Mouse (Mus musculus) adrenal gland, postnatal 4 days (tissue): ENCODE results near the gene Dock4. TPM values are rescaled to one million over a fixed set of nuclear protein-coding genes. Genes with fewer than 3 reads are reported as not detected.

Experiments used
- DNase-seq, 2 experiments: peaks; one replicate each; pipeline ENCODE4 v3.0.0; 2021 to 2022; ENCODE audit warnings: low spot score in 2 of 2, mixed read lengths in 2 of 2
- total RNA-seq, 2 experiments: library from RNA; stranded (reverse); gene quantifications; 2 replicates each; pipeline ENCODE4 v1.2.3; 2021

Gene Dock4
- total RNA-seq, 2 experiments from 2014 or later: 26.5 to 29.6 TPM

GRCm38 (mm10) chr12:40814659-40815363 lies 369.1 kb downstream of the Dock4 start:
- no peak for DNase-seq

GRCm38 (mm10) chr12:40818046-40818708 lies 372.4 kb downstream of the Dock4 start:
- DNase-seq: no peak

- no peak for DNase-seq
These were observed 377.9 kb downstream of the Dock4 start for GRCm38 (mm10) chr12:40823631-40824030.

DNA sequence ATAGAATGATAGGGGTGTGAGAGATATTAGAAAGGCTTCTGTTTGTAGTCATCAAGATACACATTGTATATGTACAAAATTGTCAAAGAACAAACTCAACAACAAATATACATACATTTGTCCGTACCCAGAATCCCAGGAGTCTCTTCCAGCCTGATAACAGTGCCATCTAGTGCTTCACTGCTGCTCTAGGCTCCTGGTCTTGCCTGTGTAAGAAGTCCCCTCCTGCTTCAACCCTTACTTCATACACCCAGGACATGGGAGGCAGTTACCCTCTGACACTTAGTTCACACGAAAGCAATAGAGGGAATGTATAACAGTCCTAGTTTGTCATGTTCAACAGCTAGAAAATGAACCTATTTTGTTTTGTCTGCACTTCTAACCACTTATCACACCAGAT lies 378.5 kb downstream of the Dock4 start:
- DNase-seq: no peak

DNA sequence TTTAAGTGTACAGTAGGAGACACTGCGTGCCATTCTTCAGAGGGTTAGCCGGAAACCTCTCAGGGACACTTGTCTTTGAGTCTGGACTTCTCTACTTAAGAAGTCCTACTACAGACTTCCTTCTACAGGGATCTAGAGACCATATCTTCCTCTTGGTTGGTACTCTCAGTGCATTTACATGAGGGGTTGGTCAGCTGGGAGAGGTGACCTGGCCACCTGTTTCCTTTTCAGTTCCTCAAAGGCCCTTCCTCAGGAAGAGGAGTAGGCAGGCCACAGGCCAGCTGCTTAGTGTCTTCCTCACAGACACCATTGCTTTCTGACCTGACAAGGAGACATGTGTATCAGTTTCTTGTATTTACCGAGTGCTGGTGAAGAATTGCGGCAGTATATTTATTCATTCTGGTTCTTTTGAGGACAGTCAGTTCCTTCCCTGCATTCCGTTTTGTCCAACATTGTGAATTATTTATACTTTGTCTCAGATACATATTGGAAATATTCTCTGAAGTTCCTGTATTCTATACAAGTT lies 380.2 kb downstream of the Dock4 start:
- DNase-seq: no peak

- DNase-seq: no peak
These were observed 380.7 kb downstream of the Dock4 start for GRCm38 (mm10) chr12:40826491-40826890.

DNA sequence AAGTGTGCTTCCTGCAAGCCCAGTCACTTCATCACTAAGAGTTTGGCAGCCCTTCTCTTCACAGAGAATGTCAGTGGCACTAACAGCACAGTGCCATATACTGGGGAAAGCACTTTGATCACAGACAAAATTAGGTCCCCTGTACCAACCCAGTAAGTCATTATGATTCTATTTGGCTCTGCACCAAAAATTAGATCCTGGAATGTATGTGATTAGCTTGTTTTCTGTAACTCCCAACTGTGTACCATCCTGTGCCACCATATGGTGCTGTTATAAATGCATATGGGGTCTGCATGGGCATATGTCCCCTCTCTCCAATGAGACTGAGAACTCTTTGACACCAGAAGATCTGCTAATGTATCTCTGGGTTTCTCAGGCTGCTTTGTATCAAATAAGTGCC lies 382.3 kb downstream of the Dock4 start:
- no peak for DNase-seq

GRCm38 (mm10) chr12:40829269-40829668 lies 383.5 kb downstream of the Dock4 start:
- no peak for DNase-seq

DNA sequence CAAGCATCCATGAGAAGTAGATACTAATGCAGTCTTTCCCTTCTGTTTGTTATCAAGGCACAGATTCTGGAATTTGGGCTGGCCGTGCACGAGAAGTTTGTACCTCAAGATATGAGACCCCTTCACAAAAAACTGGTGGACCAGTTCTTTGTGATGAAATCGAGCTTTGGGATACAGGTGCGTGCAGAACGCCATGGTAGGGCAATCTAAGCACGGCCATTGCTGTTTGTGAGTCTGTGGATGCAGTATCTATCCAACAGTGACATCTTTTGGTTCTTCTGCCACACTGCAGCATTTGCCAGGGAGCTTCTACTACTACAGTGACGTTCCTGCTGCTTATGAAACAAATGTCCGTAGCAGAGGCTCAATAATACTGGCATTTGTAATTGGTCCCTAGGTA lies 386.4 kb downstream of the Dock4 start:
- no peak for DNase-seq

GRCm38 (mm10) chr12:40836924-40837323 lies 391.2 kb downstream of the Dock4 start:
- no peak for DNase-seq

GRCm38 (mm10) chr12:40837597-40838337 lies 392.0 kb downstream of the Dock4 start:
- peak in 1 of 2 experiments; percentile 21 for DNase-seq

DNA sequence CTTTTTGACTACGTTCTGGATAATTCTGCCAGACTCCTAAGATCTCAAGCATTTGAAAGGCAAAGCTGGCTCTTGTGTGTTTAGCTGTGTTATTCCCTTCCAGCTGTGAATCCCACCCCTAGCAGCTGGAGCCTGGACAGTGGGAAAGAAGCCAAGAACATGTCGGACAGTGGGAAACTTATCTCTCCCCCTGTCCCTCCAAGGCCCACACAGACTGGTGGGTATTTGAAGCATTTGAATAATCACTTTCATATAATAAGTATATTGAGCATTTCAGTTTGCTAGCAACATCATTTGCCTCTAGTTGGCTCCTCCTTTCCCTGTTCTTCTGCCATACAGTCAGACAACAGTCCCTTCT lies 392.6 kb downstream of the Dock4 start:
- no peak for DNase-seq

DNA sequence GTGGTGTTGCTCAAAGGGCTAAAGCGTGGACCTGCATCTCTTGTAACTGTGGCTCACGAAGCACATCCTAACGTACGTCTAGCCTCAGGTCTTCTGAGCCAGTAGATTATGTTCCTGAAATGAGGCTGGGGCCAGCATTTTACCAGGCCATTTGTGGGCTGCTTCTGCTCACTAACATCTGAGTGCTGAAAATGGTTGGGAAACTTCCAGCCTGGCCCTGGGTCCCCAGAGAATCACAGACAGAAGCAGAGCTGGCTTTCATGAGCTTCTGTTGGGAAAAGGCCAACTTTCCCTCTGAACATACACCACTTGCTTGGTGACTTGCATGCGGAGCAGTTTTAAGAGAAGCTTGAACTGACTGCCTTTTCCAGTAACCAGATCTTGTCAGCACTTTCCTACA lies 393.2 kb downstream of the Dock4 start:
- no peak for DNase-seq

GRCm38 (mm10) chr12:40839817-40840216 lies 394.1 kb downstream of the Dock4 start:
- DNase-seq: no peak

DNA sequence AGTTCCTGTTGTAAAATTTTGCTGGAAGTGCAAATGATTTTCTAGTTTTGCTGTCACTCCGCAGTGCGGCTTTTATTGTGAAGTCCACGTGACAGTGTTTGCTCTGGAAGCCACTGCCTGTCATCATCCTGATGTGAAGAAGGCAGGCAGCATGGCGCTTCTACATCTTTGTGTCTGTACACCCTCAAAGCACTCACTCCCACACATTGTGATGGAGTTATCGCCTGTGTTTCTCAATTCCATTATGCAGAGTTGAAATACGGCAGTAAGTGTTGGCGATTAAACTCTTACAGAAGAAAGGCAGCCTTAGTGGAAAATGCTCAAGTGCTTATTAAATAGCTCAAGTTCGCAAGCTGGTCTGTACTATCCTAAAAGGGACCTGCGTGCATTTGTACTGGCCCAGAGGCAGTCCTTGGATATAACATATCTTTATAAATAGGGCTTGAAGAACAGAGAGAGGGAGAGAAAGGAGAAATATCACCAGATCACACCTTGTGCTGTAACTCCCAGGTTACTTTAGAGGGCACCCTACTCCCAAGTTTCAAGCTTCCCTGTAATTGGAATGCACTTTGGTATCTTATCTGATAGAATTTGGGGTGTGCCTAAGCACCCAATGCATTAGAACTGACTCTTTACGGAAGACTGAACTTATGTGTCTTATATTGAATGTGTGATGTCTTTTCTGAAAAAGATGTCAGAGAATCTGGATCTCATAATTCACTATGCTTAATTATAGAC lies 396.7 kb downstream of the Dock4 start:
- DNase-seq: no peak

DNA sequence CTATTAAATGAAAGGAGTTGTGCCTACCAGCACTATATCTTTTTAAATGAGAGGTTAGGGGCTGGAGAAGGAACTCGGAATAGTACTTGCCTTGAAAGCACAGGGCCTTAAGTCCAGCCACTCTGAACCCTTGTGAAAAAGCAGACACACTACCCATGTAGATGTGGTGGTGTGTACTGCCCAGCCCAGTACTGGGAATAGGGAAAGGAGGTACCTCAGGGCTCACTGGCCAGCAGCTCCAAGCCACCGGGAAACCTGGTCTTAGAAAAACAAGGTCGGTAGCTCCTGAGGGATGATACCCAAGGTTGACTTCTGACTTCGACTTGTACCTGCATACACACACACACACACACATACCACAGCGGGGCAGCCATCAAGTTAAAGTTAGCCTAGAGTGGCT lies 397.2 kb downstream of the Dock4 start:
- DNase-seq: no peak

DNA sequence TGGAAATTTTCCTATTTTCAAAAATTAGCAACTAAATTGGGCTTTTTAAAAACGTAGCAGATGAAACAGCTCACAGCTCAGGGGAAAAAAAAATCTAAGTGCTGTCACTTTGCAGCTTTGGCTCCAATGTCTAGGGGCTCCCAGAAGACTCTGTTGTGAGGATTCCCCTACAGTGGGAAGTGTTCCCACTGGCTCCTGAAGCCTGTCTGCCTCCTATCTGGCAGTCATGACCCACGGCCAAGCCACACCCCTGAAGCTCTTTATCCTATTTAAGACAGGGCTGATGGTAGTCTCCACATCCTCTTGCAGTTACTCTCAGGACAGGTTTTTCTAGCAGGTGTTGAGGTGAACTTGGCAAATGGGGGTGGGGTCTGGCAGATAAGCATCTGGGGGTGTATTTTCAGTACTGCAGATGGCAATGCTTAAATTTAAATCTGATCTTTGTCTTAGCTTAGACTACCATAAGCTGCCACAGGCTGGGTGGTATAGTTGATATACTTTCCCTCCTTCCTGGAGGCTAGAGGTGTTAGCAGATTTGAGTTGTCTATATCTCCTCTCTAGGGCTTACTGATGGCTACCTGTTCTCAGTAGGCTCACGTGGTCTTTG lies 397.8 kb downstream of the Dock4 start:
- DNase-seq: no peak

DNA sequence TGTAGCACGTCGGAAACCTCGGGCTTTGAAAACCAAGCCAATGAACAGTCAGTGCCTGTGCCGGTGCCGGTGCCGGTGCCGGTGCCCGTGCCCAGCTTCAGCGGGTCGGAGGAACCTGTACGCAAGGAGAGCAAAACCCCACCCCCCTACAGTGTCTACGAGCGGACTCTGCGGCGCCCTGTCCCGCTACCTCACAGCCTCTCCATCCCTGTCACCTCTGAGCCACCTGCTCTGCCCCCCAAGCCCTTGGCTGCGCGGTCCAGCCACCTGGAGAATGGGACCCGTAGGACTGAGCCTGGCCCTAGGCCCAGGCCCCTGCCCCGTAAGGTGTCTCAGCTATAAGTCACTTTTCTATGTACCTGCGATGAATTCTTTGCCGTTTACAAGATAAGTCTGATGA lies 398.6 kb downstream of the Dock4 start:
- no peak for DNase-seq

- DNase-seq: no peak
These were observed 409.1 kb downstream of the Dock4 start for GRCm38 (mm10) chr12:40854705-40855367.

DNA sequence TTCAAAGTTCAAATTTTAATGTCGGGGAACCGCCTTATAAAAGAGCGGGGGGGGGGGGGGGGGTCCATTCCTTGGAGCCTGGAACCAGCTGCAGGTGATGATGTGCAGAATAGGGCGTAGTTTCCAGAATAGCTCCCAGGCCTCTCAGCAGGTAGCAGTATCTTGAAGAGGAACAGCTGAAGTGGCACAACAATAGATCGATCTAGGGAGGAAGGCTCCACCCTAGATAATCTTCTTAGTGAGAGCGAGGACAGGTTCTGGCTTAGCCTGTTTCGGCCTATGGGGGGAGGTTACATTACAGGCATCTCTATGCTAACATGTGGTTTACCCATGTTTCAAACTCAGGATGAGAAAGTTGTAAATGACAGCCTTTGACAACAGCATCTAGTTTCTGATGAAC lies 411.7 kb downstream of the Dock4 start:
- DNase-seq: no peak
